Mouse (Mus musculus) cortical plate, adult 2 months (tissue): ENCODE data around the gene Mbnl2.

Source experiments
- CTCF ChIP-seq: fragments of 200-500 bp; IDR thresholded peaks from 2 replicates; pipeline ENCODE4 v1.5.1; 2011; ENCODE audit warnings: mild to moderate bottlenecking, control low read depth, low read length; ENCODE audit not compliant: insufficient read depth; ENCODE audit errors: extremely low read depth
- POLR2A ChIP-seq: fragments of 200-500 bp; IDR thresholded peaks from 2 replicates; pipeline ENCODE4 v1.6.1; 2011; ENCODE audit warnings: mild to moderate bottlenecking, low read length, control low read depth; ENCODE audit not compliant: insufficient read depth; ENCODE audit errors: extremely low read depth

DNA sequence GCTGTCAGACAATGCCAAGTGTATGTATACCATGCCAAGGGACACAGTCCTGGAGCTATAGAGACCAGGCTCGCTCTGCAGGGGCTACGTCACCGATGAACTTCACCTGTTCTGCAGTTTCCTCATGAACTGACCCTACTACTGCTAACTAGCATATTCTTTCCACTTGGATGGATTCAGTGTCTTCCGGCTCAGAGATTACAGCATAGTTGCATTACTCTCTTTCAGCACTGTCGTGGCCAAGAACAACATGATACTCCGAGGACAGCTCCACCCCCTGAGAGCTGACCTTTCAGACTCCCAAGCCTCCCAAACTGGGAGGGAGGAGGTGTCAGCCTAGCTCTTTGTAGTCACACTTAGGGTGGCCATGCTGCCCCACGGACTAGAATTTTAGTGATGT, 60.9 kb downstream of the Mbnl2 start:
- no peak for TF ChIP-seq CTCF
- TF ChIP-seq POLR2A = no peak
